Mouse (Mus musculus): ENCODE data around the gene Gna12. TPM values are rescaled to one million over a fixed set of nuclear protein-coding genes. Genes with fewer than 3 reads are reported as not detected.

Gna12 gene
- polyA plus RNA-seq, 1 experiment from 2014 or later, result 30.5 TPM

DNA sequence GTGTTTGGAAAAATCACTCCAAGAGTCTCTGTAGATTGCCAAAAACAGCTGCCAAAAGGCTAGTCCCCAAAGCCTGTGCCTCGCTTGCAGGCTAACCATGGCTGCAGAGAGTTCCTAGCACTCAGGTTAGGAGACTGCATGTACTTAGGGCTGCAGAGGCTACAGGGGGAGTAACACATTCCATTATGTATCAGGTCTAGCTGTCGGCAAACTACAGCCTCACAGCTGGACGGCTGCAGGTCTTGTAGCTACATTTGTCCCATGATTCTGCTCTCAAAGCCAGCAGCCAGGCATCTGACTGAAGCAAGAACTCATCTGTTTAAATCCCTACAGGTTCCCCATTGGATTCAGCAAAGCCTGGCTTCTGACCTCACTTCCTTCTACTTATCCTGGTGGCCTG, 35.5 kb downstream of the Gna12 start:
- peaks cover 55% of the 10 kb centered on the region for H3K4me1 ChIP-seq
- ATAC-seq (ENCODE audit: insufficient number of reproducible peaks, insufficient read depth, low FRiP score, low TSS enrichment), result no peak

DNA sequence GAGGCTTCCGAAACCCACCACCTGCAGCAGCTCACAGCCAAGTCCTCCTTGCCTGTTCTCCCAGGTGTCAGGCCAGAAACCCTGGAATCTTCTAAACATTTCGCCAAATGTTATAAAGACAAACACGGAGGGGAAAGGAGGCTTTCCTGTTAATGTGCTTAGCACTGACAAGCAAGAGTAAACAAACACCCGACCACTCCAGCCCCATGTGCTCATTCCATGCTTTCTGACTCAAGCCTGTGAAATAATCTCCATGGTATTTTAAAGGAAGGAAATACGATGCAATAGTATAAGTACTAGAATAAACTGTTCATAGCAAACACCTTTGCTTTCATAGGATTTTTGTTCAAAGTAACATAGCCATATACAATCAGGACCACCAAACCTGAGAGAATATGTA, 38.0 kb downstream of the Gna12 start:
- H3K9me3 ChIP-seq, result no peaks in the 10 kb centered on the region
- 50% methylated on average over 5 of the region's 5 CpGs for WGBS
- no peaks in the 10 kb centered on the region for H3K36me3 ChIP-seq
- no peak for ATAC-seq (ENCODE audit: insufficient number of reproducible peaks, insufficient read depth, low FRiP score, low TSS enrichment)
- no peak overlapping the region for H3K4me2 ChIP-seq (replicated peaks)
- H3K4me1 ChIP-seq, result peaks cover 40% of the 10 kb centered on the region
- H3K9ac ChIP-seq, result no peak overlapping the region
- H3K27ac ChIP-seq, result peak overlapping the region; percentile 31; the same call in 1 of the 2 replicates
- no peaks in the 10 kb centered on the region for H3K27me3 ChIP-seq
- H3K4me3 ChIP-seq, result no peak overlapping the region

More for the DNA sequence above, 35.5 kb downstream of the Gna12 start:
- no peak overlapping the region for H3K9ac ChIP-seq
- H3K27me3 ChIP-seq, result no peaks in the 10 kb centered on the region
- peak overlapping the region; percentile 26 for H3K27ac ChIP-seq
- 39% methylated on average over 3 of the region's 3 CpGs for WGBS
- no peak overlapping the region for H3K4me2 ChIP-seq (replicated peaks)
- H3K36me3 ChIP-seq, result no peaks in the 10 kb centered on the region
- no peaks in the 10 kb centered on the region for H3K9me3 ChIP-seq
- no peak overlapping the region for H3K4me3 ChIP-seq

DNA sequence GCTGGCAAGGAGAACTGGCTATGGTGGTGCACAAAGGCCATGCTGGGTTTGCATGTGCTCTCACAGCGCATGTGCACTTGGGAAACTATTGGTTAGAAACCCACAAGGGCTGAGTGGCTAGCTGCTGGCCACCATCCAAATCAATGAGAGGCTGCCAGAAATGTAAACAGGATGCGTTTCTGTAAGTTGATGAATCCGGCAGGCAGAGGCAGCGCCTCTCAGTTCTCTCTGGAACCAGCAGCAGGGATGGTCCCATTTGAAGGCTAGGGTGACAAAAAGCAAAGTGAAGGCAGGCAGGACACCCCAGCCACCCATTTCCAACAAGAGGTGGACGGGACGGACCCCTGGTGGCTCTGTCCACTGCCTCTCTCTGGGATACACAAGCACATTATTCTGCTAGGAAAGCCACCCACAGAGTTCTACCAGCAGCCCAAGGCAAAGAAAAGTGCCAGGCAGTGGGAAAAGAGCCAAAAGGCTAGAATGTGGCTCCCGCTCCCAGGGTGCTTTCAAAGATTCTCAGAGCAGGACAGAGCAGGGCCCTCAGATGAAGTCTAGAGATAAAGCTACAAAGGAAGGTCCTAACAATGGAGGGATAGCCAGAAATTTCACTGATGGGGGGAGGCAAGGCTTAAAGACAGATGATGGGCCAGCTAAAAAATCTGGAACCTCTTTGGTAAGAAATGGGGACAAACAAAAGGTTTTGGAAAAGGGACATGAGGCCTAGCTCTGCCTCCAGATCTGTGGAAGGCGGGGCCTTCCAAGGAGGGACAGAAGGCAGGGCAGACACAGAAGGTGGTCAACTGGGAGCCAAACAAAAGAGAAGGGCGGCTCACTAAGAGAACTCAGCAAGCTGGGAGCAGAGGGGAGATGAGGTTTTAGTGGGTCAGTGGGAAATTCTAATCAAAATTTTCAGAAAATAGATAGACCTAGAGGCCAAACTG, 39.0 kb downstream of the Gna12 start:
- WGBS, result 41% methylated on average over 9 of the region's 9 CpGs
- no peak overlapping the region for H3K9ac ChIP-seq
- ATAC-seq (ENCODE audit: insufficient number of reproducible peaks, insufficient read depth, low FRiP score, low TSS enrichment), result no peak
- H3K27me3 ChIP-seq, result no peaks in the 10 kb centered on the region
- H3K4me3 ChIP-seq, result no peak overlapping the region
- H3K9me3 ChIP-seq, result no peaks in the 10 kb centered on the region
- no peaks in the 10 kb centered on the region for H3K36me3 ChIP-seq
- H3K4me2 ChIP-seq (replicated peaks), result no peak overlapping the region
- H3K27ac ChIP-seq, result peak overlapping the region; percentile 83
- H3K4me1 ChIP-seq, result peaks cover 40% of the 10 kb centered on the region

DNA sequence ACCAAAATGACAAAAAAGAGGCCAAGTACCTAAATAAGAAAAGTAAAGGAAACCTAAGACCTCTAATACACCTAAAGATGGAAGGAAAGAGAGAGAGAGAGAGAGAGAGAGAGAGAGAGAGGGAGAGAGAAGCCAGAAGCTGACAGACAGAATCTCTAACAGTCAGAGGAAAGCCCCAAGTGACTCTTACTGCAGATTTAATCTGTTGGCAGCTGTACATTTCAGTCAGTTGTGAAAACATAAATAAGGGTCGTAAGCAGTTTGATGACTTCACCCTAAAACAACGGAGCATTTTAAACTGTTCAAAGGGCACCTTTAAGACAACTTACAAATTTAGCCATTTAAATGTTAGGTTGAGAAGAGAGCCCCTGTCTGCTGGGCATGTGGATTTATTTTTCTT, 39.8 kb downstream of the Gna12 start:
- H3K4me3 ChIP-seq, result no peak overlapping the region
- 53% methylated on average over 2 of the region's 2 CpGs for WGBS
- H3K9ac ChIP-seq, result no peak overlapping the region
- peaks cover 2% of the 10 kb centered on the region for H3K36me3 ChIP-seq
- no peaks in the 10 kb centered on the region for H3K27me3 ChIP-seq
- H3K27ac ChIP-seq, result peak overlapping the region; percentile 83
- no peaks in the 10 kb centered on the region for H3K9me3 ChIP-seq
- peaks cover 40% of the 10 kb centered on the region for H3K4me1 ChIP-seq
- ATAC-seq (ENCODE audit: insufficient number of reproducible peaks, insufficient read depth, low FRiP score, low TSS enrichment), result no peak
- no peak overlapping the region for H3K4me2 ChIP-seq (replicated peaks)

DNA sequence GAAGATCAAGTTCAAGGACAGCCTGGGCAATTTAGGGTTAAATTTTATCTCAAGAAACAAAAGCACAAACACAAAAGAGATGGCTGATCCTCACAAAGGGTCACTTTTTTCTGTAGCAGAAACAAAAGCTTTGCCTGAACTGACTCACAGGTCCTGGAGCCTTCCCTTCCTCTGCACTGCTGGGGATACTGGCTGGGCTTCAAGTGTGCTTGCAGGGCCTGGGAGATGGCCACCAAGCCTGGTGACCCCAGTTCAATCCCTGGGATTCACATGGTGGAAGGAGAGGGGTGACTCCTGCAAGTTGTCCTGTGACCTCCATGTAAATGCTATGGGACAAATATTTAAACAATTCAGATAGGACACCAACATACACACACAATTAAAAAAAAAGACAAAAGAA, 40.7 kb downstream of the Gna12 start:
- H3K4me1 ChIP-seq, result peaks cover 31% of the 10 kb centered on the region
- ATAC-seq (ENCODE audit: insufficient number of reproducible peaks, insufficient read depth, low FRiP score, low TSS enrichment), result no peak
- no peak overlapping the region for H3K9ac ChIP-seq
- no peaks in the 10 kb centered on the region for H3K9me3 ChIP-seq
- no peak overlapping the region for H3K4me3 ChIP-seq
- no peak overlapping the region for H3K4me2 ChIP-seq (replicated peaks)
- H3K27me3 ChIP-seq, result no peaks in the 10 kb centered on the region
- H3K36me3 ChIP-seq, result peaks cover 10% of the 10 kb centered on the region
- no peak overlapping the region for H3K27ac ChIP-seq

DNA sequence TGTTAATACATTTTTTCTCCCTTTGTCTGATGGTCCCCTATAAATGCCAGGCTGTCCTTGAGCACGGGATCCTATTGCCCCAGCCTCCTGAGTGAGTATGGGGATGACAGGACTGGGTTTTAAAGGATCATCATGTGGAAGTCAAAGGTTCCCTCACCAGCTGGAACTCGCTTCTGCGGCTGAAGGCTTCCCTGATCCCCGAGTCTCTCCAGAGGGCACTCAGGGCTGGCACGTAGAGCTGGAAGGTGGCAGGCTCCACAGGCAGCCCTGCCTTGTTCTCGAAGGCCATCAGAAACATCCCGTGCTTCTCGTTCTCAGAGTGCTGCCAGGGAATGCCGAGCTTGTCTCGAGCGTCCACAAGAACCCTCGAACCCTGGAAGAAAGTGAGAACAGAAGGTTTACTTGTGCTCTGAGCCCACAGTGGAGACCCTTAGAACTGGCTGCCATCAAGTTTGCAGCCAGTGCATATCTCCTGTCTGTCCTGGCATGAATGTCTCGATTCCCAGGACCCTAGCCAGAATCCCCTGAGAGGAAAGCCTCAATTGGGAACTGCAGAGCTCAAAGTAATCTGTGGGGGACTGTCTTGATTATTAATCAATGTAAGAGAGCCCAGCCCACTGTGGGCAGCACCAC, 44.9 kb downstream of the Gna12 start:
- WGBS, result 85% methylated on average over 13 of the region's 13 CpGs
- Histone ChIP-seq H3K27ac (no peak overlapping the region), H3K27me3 (no peaks in the 10 kb centered on the region), H3K9me3 (no peaks in the 10 kb centered on the region), H3K4me3 (no peak overlapping the region), H3K36me3 (peaks cover 47% of the 10 kb centered on the region), H3K4me2 (replicated peaks) (no peak overlapping the region), H3K4me1 (peaks cover 5% of the 10 kb centered on the region), H3K9ac (no peak overlapping the region)
- no peak for ATAC-seq (ENCODE audit: insufficient number of reproducible peaks, insufficient read depth, low FRiP score, low TSS enrichment)

DNA sequence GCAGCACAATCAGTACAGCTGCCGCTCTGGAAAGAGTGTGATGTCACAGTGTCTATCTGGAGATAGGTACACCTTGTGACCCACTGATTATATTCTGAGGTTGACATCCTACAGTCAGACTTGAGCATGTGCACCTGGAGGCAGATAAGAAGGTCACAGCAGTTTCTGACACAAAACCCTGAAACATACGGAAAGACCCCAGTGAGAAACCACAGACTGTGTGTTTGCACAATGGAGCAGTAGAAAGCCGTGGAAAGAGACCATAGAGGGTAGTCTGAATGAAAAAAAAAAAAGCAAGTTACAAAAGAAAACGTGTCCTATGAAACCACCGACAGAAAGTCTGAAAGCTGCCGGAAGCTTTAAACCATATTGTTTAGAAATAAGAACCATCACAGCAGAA, 45.9 kb downstream of the Gna12 start:
- H3K9ac ChIP-seq, result no peak overlapping the region
- H3K4me3 ChIP-seq, result no peak overlapping the region
- no peaks in the 10 kb centered on the region for H3K4me1 ChIP-seq
- H3K27ac ChIP-seq, result no peak overlapping the region
- H3K4me2 ChIP-seq (replicated peaks), result no peak overlapping the region
- peaks cover 58% of the 10 kb centered on the region for H3K36me3 ChIP-seq
- WGBS, result 92% methylated on average over 6 of the region's 6 CpGs
- no peaks in the 10 kb centered on the region for H3K27me3 ChIP-seq
- no peak for ATAC-seq (ENCODE audit: insufficient number of reproducible peaks, insufficient read depth, low FRiP score, low TSS enrichment)
- no peaks in the 10 kb centered on the region for H3K9me3 ChIP-seq

DNA sequence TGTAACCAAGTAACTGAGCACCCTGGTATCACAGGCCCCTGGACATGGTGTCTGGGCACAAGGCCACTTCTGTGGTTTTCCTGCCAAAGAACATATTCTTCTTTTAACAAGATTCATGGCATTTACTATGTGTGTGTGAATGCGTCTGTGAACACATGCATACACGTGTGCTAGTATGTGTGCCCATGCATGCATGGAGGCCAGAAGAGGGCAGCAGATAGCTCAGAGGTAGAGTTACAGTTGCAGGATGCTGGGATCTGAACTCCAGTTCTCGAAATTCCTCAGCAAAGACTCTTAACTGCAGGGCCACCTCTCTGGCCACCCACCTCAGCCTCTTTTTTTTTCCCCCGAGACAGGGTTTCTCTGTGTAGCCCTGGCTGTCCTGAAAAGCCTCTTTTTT, 46.7 kb downstream of the Gna12 start:
- H3K9me3 ChIP-seq, result no peaks in the 10 kb centered on the region
- H3K36me3 ChIP-seq, result peaks cover 58% of the 10 kb centered on the region
- no peak overlapping the region for H3K27ac ChIP-seq
- H3K4me1 ChIP-seq, result no peaks in the 10 kb centered on the region
- no peak overlapping the region for H3K4me2 ChIP-seq (replicated peaks)
- 95% methylated on average over 4 of the region's 4 CpGs for WGBS
- no peaks in the 10 kb centered on the region for H3K27me3 ChIP-seq
- H3K9ac ChIP-seq, result no peak overlapping the region
- H3K4me3 ChIP-seq, result no peak overlapping the region
- no peak for ATAC-seq (ENCODE audit: insufficient number of reproducible peaks, insufficient read depth, low FRiP score, low TSS enrichment)

DNA sequence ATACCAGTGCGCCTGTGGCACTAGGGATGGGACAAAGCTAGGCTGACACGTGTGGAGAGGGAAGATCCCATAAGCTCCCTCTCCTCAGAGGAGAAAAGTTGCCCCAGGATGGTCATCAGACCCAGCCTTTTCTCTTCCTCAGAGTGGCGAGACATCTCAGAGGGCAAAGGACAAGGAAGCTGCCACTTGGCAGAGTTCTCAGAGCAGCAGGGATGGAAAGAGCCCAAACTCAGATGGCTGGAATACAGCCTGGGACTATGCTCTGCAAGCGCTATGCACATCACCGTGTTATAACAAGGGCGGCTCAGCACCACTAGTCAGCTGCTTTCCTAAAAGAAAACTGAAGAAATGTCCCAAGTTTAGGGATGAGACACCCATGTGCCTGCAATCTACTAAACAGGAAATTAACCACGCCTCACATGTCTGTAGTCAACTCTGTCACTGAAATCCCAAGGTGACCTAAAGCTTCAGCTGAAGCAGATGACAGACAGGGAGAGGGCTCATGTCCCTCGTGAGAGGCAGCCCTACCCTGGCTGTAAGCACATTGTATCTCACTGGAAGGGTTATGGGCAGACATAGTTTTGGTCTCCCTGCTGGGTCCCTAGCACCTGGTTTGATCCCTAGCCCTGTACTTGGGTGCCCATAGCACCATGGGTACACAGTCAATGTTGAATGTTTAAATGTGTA, 48.2 kb downstream of the Gna12 start:
- H3K4me1 ChIP-seq, result no peaks in the 10 kb centered on the region
- no peak overlapping the region for H3K9ac ChIP-seq
- H3K4me3 ChIP-seq, result no peak overlapping the region
- no peak overlapping the region for H3K27ac ChIP-seq
- H3K36me3 ChIP-seq, result peaks cover 67% of the 10 kb centered on the region
- 86% methylated on average over 8 of the region's 8 CpGs for WGBS
- no peaks in the 10 kb centered on the region for H3K27me3 ChIP-seq
- H3K9me3 ChIP-seq, result no peaks in the 10 kb centered on the region
- ATAC-seq (ENCODE audit: insufficient number of reproducible peaks, insufficient read depth, low FRiP score, low TSS enrichment), result no peak
- H3K4me2 ChIP-seq (replicated peaks), result no peak overlapping the region

DNA sequence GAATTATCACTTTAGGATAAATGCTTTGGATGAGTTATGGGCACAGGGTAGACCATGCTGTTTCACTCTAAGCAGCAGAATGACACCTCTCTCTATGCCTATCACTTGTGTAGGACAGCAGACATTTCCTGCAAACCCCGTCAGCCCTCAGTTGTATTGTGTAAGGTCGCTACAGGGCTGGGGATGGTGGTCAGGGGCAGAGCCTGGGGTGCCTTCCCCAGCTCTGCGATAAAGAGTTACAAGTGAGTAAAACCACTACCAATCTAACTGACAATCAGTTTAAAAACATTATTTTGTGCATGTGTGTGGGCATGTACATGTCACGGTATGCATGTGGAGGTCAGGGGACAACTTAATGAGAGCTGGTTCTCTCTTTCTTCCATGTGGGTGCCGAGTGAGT, 49.1 kb downstream of the Gna12 start:
- Histone ChIP-seq H3K4me2 (replicated peaks) (no peak overlapping the region), H3K36me3 (peaks cover 67% of the 10 kb centered on the region), H3K4me3 (no peak overlapping the region), H3K9ac (no peak overlapping the region), H3K27ac (no peak overlapping the region), H3K4me1 (no peaks in the 10 kb centered on the region), H3K27me3 (no peaks in the 10 kb centered on the region), H3K9me3 (no peaks in the 10 kb centered on the region)
- no peak for ATAC-seq (ENCODE audit: insufficient number of reproducible peaks, insufficient read depth, low FRiP score, low TSS enrichment)
- WGBS, result 86% methylated on average over 5 of the region's 5 CpGs

DNA sequence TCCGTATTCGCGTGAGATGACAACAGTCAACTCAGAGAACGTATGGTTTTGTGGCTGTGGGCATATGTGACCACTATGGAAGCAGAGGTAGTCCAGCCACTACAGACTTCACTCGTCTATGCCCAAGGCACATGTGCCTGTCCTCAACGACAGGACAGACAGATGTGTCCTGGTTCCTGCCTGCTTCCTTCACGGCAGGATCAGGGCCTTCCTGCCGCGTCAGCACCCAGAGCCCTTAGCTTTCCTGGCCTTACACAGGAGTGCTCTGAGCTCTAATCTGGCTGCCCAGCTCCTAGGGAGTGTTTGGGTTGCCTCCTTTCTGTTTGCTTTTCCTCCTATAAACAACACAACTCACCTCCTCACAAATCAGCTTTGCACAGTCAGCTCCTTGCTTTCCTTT, 53.3 kb downstream of the Gna12 start:
- Histone ChIP-seq H3K9me3 (no peaks in the 10 kb centered on the region), H3K4me1 (peaks cover 7% of the 10 kb centered on the region), H3K36me3 (peaks cover 33% of the 10 kb centered on the region), H3K27ac (no peak overlapping the region), H3K27me3 (no peaks in the 10 kb centered on the region), H3K4me2 (replicated peaks) (no peak overlapping the region), H3K9ac (no peak overlapping the region), H3K4me3 (no peak overlapping the region)
- no peak for ATAC-seq (ENCODE audit: insufficient number of reproducible peaks, insufficient read depth, low FRiP score, low TSS enrichment)
- 73% methylated on average over 9 of the region's 9 CpGs for WGBS

DNA sequence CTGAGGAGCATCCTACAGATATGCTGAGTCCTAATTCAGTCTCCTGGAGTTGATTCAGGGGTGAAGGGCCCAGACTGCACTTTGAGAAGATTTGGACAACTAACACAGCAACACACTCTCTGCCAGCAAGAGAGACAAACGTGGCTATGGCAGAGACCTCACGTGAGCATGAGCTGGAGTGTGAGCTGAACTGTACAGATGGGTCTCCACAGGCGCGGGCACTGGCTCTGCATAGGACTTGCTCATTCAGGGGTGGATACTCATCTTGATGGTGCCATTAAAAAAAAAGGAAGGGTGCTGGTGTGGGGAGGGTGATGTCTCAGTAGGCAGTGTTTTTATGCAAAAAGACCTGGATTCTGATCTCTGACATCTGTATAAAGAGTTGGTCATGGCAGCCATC, 55.1 kb downstream of the Gna12 start:
- Histone ChIP-seq H3K9ac (no peak overlapping the region), H3K27ac (no peak overlapping the region), H3K4me2 (replicated peaks) (no peak overlapping the region), H3K36me3 (peaks cover 20% of the 10 kb centered on the region), H3K4me3 (no peak overlapping the region), H3K9me3 (no peaks in the 10 kb centered on the region), H3K4me1 (peaks cover 14% of the 10 kb centered on the region), H3K27me3 (no peaks in the 10 kb centered on the region)
- 96% methylated on average over 4 of the region's 4 CpGs for WGBS
- ATAC-seq (ENCODE audit: insufficient number of reproducible peaks, insufficient read depth, low FRiP score, low TSS enrichment), result no peak

Data from embryonic facial prominence, embryonic 12.5 days (tissue).